Mouse (Mus musculus) bone marrow macrophage, adult 2 months (primary cell): ENCODE data around the gene Adcy5.

ENCODE experiments used
- CTCF ChIP-seq: IDR thresholded peaks from 2 replicates; pipeline ENCODE4 v1.5.1; 2012; ENCODE audit warnings: low read depth, mild to moderate bottlenecking, low read length, moderate library complexity
- POLR2A ChIP-seq: IDR thresholded peaks from 2 replicates; pipeline ENCODE4 v1.6.1; 2012; ENCODE audit warnings: mild to moderate bottlenecking, low read depth, low read length, borderline replicate concordance

GRCm38 (mm10) chr16:35302441-35303280 lies 148.0 kb downstream of the Adcy5 start:
- no peak for TF ChIP-seq POLR2A
- TF ChIP-seq CTCF = no peak
